Mouse (Mus musculus) embryonic facial prominence, embryonic 15.5 days (tissue): ENCODE data around the gene Gdf3. TPM values are rescaled to one million over a fixed set of nuclear protein-coding genes. Genes with fewer than 3 reads are reported as not detected.

Experiments used
- ATAC-seq: fragments of 200-750 bp; cut with Nextera tagmentation; 2 replicates; pipeline ENCODE4 v1.8.0; 2017; ENCODE audit warnings: low read depth, moderate TSS enrichment; ENCODE audit not compliant: insufficient number of reproducible peaks, low FRiP score, low TSS enrichment
- H3K27ac ChIP-seq: fragments of 300-500 bp; sonication (generic); replicated peaks from 2 replicates; pipeline ENCODE4 v1.5.1; 2015; ENCODE audit warnings: mild to moderate bottlenecking, inconsistent platforms
- H3K27me3 ChIP-seq: fragments of 300-500 bp; sonication (generic); 2 replicates; pipeline ENCODE4 v1.6.1; 2015; ENCODE audit warnings: inconsistent platforms
- H3K36me3 ChIP-seq: fragments of 300-500 bp; sonication (generic); 2 replicates; pipeline ENCODE4 v1.6.1; 2015; ENCODE audit warnings: mild to moderate bottlenecking, inconsistent platforms
- H3K4me1 ChIP-seq: fragments of 300-500 bp; sonication (generic); 2 replicates; pipeline ENCODE4 v1.6.1; 2015; ENCODE audit warnings: inconsistent platforms
- H3K4me2 ChIP-seq: fragments of 300-500 bp; sonication (generic); replicated peaks from 2 replicates; pipeline ENCODE4 v1.6.1; 2015; ENCODE audit warnings: mild to moderate bottlenecking, inconsistent platforms
- H3K4me3 ChIP-seq: fragments of 300-500 bp; sonication (generic); replicated peaks from 2 replicates; pipeline ENCODE4 v1.5.1; 2015; ENCODE audit warnings: mild to moderate bottlenecking, inconsistent platforms
- H3K9ac ChIP-seq: fragments of 300-500 bp; sonication (generic); 2 replicates; pipeline ENCODE4 v1.6.1; 2015; ENCODE audit warnings: inconsistent platforms
- H3K9me3 ChIP-seq: fragments of 300-500 bp; sonication (generic); replicated peaks from 2 replicates; pipeline ENCODE4 v1.6.1; 2016; ENCODE audit warnings: inconsistent platforms
- WGBS: fragments of 180-500 bp; shearing (Covaris S2); methylation state at CpG from one replicate; pipeline ENCODE4 v1.1.7; 2015; 5-methylcytosine and 5-hydroxymethylcytosine counted together
- polyA plus RNA-seq: library from polyadenylated mRNA; unstranded; fragments of >200 nt; fragmentation: Nextera tagmentation; extraction: Ambion mirVana; gene quantifications from 2 replicates; pipeline ENCODE4 v1.2.1, GENCODE M21; 2015

Gene Gdf3
- polyA plus RNA-seq, 1 experiment from 2014 or later, result 0.15 TPM

- Histone ChIP-seq H3K9ac (no peak overlapping the region), H3K4me1 (0 out of 2 replicates have a peak, but pooled peaks cover 5% of the 10 kb centered on the region), H3K4me3 (no peak overlapping the region), H3K36me3 (no peaks in the 10 kb centered on the region), H3K27ac (no peak overlapping the region), H3K9me3 (no peaks in the 10 kb centered on the region), H3K27me3 (peaks cover 7% of the 10 kb centered on the region; the same call in 1 of the 2 replicates), H3K4me2 (peak overlapping the region; percentile 47; the same call in 1 of the 2 replicates)
- ATAC-seq, result no peak
- 76% methylated on average over 20 of the region's 20 CpGs for WGBS
These were observed 48.9 kb downstream of the Gdf3 start for GRCm38 (mm10) chr6:122561005-122561404.

DNA sequence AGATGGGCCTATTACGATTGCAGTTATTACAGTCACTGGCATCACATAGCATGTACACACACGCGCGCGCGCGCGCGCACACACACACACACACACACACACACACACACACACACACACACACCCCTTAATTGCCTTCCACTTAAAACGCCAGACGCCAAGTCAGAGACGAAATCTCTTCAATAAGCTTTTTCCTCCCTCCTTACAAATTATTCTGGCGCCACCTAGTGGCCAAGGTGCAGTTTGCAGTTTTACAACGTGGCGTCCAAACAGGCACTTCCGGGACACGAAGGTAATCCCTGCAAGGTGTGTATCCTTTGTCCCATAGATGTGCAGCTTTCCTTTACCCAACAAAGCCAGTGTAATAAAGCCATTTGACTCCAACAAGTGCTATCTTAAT lies 49.5 kb downstream of the Gdf3 start:
- Histone ChIP-seq H3K9me3 (no peaks in the 10 kb centered on the region), H3K4me3 (peak overlapping the region; percentile 27), H3K27me3 (peaks cover 11% of the 10 kb centered on the region; the same call in 1 of the 2 replicates), H3K36me3 (no peaks in the 10 kb centered on the region), H3K4me1 (0 out of 2 replicates have a peak, but pooled peaks cover 5% of the 10 kb centered on the region), H3K27ac (no peak overlapping the region), H3K9ac (no peak overlapping the region), H3K4me2 (peak overlapping the region; percentile 47)
- WGBS, result 7% methylated on average over 17 of the region's 17 CpGs
- no peak for ATAC-seq

DNA sequence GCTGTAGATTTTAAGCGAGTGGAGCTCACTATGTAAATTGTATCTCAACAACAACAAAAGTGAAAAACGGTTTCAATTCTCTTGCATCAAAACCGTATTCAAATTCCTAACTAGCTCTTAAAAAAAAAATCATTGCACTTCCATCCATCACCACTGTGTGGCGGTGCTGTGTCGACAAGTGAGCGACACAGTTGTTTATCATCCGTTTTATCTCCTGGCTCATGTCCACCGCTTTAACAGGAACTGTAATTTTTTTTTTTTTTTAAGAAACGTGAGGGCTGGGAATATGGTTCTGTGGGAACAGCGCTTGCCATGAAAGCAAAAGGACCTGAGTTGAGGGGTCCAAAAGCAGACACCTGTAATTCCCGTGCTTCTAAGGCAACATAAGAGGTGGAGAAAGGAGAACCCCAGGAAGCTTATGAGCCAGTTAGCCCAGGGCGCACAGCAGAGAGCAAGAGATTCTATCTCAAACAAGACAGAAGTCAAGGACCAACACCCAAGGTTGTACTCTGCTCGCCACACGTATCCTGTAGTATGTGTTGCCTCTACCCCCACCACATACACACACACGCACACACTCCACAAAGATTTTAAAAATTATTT lies 52.8 kb downstream of the Gdf3 start:
- no peaks in the 10 kb centered on the region for H3K9me3 ChIP-seq
- WGBS, result 23% methylated on average over 15 of the region's 15 CpGs
- no peak for ATAC-seq
- H3K27ac ChIP-seq, result no peak overlapping the region
- no peak overlapping the region for H3K4me3 ChIP-seq
- H3K9ac ChIP-seq, result no peak overlapping the region
- H3K4me1 ChIP-seq, result 0 out of 2 replicates have a peak, but pooled peaks cover 5% of the 10 kb centered on the region
- no peak overlapping the region; the same call in 1 of the 2 replicates for H3K4me2 ChIP-seq
- peaks cover 16% of the 10 kb centered on the region; the same call in 1 of the 2 replicates for H3K27me3 ChIP-seq
- no peaks in the 10 kb centered on the region for H3K36me3 ChIP-seq

Other genes starting within 250 kb of the Gdf3 start
- gene Rimklb, start 111.3 kb downstream of the Gdf3 start, polyA plus RNA-seq, result 6.5 and 11.3 TPM in 2 replicates
- gene Mfap5, start 104.2 kb downstream of the Gdf3 start, polyA plus RNA-seq, result 25.7 and 28.4 TPM in 2 replicates
- gene Aicda, start 56.3 kb downstream of the Gdf3 start, polyA plus RNA-seq, result not detected in 2 replicates
- gene Apobec1, start 7.6 kb downstream of the Gdf3 start, polyA plus RNA-seq, result 5.1 and 5.5 TPM in 2 replicates
- not detected in 2 replicates for gene Dppa3, start 16.3 kb upstream of the Gdf3 start, polyA plus RNA-seq
- gene Nanog, start 97.4 kb upstream of the Gdf3 start, polyA plus RNA-seq, result 0.33 and 0.34 TPM in 2 replicates
- 30.2 and 40.2 TPM in 2 replicates for gene Slc2a3, start 191.6 kb upstream of the Gdf3 start, polyA plus RNA-seq
- gene Foxj2, start 209.8 kb upstream of the Gdf3 start, polyA plus RNA-seq, result 7.4 and 8.3 TPM in 2 replicates
- 4.0 and 4.1 TPM in 2 replicates for gene C3ar1, start 246.1 kb upstream of the Gdf3 start, polyA plus RNA-seq